Mouse (Mus musculus): Measurements from ENCODE around the gene Kcnt1. TPM values are rescaled to one million over a fixed set of nuclear protein-coding genes. Genes with fewer than 3 reads are reported as not detected.

Kcnt1 gene
- polyA plus RNA-seq, 1 experiment from 2014 or later = 0.46 TPM

GRCm38 (mm10) chr2:25888144-25888543 is 24.6 kb downstream of the Kcnt1 start:
- no peak overlapping the region for H3K9ac ChIP-seq (ENCODE audit: low read length)
- H3K9me3 ChIP-seq (ENCODE audit: control insufficient read depth, low read length) = no peaks in the 10 kb centered on the region
- no peak overlapping the region for H3K27ac ChIP-seq (ENCODE audit: low read length)
- no peaks in the 10 kb centered on the region for H3K4me1 ChIP-seq (replicated peaks; ENCODE audit: control insufficient read depth, insufficient read depth, low read length)
- no peak overlapping the region for H3K4me3 ChIP-seq (ENCODE audit: low read length)
- no peaks in the 10 kb centered on the region for H3K36me3 ChIP-seq (ENCODE audit: control insufficient read depth, insufficient read depth, low read length)
- no peak for ATAC-seq (ENCODE audit: low read depth)
- no peak overlapping the region for H3K4me2 ChIP-seq (ENCODE audit: low read depth, low read length)
- 48% methylated on average over 5 of the region's 5 CpGs for WGBS
- H3K27me3 ChIP-seq (ENCODE audit: control insufficient read depth, insufficient read depth, low read depth, low read length) = no peaks in the 10 kb centered on the region

DNA sequence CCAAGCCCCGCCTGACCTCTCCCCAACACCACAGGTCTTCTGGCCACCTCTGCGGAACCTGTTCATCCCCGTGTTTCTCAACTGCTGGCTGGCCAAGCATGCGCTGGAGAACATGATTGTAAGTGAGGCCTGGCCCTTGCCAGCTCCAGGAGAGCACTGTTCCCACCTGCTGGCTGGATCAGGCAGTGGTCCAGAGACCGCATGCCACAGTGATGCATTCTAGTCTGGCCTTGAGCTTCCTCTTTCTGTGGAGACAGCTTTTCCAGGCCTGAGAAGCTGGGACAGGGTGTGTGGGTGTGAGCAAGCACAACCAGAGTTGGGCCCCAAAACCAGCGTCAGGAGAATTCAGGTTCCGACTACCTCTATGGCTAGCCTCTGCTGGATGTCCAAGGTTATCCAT is 28.9 kb downstream of the Kcnt1 start:
- 74% methylated on average over 7 of the region's 7 CpGs for WGBS
- Histone ChIP-seq H3K27ac (ENCODE audit: low read length) (no peak overlapping the region), H3K36me3 (ENCODE audit: control insufficient read depth, insufficient read depth, low read length) (no peaks in the 10 kb centered on the region), H3K9me3 (ENCODE audit: control insufficient read depth, low read length) (no peaks in the 10 kb centered on the region), H3K4me3 (ENCODE audit: low read length) (no peak overlapping the region), H3K4me2 (ENCODE audit: low read depth, low read length) (no peak overlapping the region), H3K9ac (ENCODE audit: low read length) (no peak overlapping the region), H3K4me1 (replicated peaks; ENCODE audit: control insufficient read depth, insufficient read depth, low read length) (no peaks in the 10 kb centered on the region), H3K27me3 (ENCODE audit: control insufficient read depth, insufficient read depth, low read depth, low read length) (no peaks in the 10 kb centered on the region)
- no peak for ATAC-seq (ENCODE audit: low read depth)

DNA sequence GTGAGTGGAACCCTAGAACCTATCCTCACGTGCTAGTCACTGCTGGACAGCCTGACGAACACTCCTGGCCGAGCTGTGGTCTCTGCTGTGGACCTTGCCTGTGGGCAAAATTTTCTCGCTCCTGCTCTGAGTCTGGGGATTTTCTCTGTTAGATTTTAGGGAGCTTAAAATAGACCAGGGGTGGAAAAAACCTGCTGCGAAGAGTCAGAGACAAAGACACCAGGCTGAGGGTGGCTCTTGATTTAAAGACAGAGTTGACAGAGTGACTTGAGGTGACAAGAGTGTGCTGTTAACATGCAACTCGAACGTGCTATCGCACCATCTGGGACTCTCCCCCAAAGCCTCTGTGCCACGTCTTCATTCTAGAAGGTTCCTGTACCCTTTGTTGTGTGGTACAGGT is 35.4 kb downstream of the Kcnt1 start:
- 74% methylated on average over 9 of the region's 9 CpGs for WGBS

GRCm38 (mm10) chr2:25909872-25910271 is 46.3 kb downstream of the Kcnt1 start:
- no peak for ATAC-seq (ENCODE audit: low read depth)
- WGBS = 70% methylated on average over 12 of the region's 12 CpGs
- Histone ChIP-seq H3K9ac (ENCODE audit: low read length) (no peak overlapping the region), H3K9me3 (ENCODE audit: control insufficient read depth, low read length) (no peaks in the 10 kb centered on the region), H3K27me3 (ENCODE audit: control insufficient read depth, insufficient read depth, low read depth, low read length) (no peaks in the 10 kb centered on the region), H3K4me2 (ENCODE audit: low read depth, low read length) (no peak overlapping the region), H3K36me3 (ENCODE audit: control insufficient read depth, insufficient read depth, low read length) (no peaks in the 10 kb centered on the region), H3K4me3 (ENCODE audit: low read length) (no peak overlapping the region), H3K27ac (ENCODE audit: low read length) (no peak overlapping the region), H3K4me1 (replicated peaks; ENCODE audit: control insufficient read depth, insufficient read depth, low read length) (no peaks in the 10 kb centered on the region)

More for the DNA sequence above, 35.4 kb downstream of the Kcnt1 start:
- Histone ChIP-seq H3K4me3 (ENCODE audit: low read length) (no peak overlapping the region), H3K36me3 (ENCODE audit: control insufficient read depth, insufficient read depth, low read length) (no peaks in the 10 kb centered on the region), H3K9me3 (ENCODE audit: control insufficient read depth, low read length) (no peaks in the 10 kb centered on the region), H3K27ac (ENCODE audit: low read length) (no peak overlapping the region), H3K9ac (ENCODE audit: low read length) (no peak overlapping the region), H3K27me3 (ENCODE audit: control insufficient read depth, insufficient read depth, low read depth, low read length) (no peaks in the 10 kb centered on the region), H3K4me1 (replicated peaks; ENCODE audit: control insufficient read depth, insufficient read depth, low read length) (no peaks in the 10 kb centered on the region), H3K4me2 (ENCODE audit: low read depth, low read length) (no peak overlapping the region)
- ATAC-seq (ENCODE audit: low read depth) = no peak

DNA sequence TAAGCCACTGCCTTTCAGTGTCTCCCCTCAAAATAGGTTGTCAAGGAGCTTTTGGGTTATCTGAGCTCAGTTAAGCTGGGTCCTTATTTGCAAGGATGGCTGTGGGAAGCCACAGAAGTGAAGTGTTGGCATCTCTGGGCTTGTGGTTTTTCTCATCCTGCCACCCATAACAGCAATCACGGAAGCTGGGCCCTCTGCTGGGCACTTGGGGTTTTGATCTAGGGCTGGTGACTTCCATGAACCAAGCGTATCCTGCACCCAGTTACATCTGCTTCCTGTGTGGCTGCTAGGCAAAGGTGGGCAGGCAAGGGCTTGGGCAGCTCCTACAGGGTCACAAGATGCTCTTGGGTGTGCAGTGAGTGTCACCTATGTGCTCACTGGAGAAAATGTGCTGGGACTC is 49.7 kb downstream of the Kcnt1 start:
- H3K9ac ChIP-seq (ENCODE audit: low read length) = no peak overlapping the region
- 48% methylated on average over 2 of the region's 2 CpGs for WGBS
- no peaks in the 10 kb centered on the region for H3K27me3 ChIP-seq (ENCODE audit: control insufficient read depth, insufficient read depth, low read depth, low read length)
- H3K4me2 ChIP-seq (ENCODE audit: low read depth, low read length) = no peak overlapping the region
- ATAC-seq (ENCODE audit: low read depth) = no peak
- H3K4me1 ChIP-seq (replicated peaks; ENCODE audit: control insufficient read depth, insufficient read depth, low read length) = no peaks in the 10 kb centered on the region
- H3K36me3 ChIP-seq (ENCODE audit: control insufficient read depth, insufficient read depth, low read length) = no peaks in the 10 kb centered on the region
- H3K27ac ChIP-seq (ENCODE audit: low read length) = no peak overlapping the region
- H3K9me3 ChIP-seq (ENCODE audit: control insufficient read depth, low read length) = no peaks in the 10 kb centered on the region
- H3K4me3 ChIP-seq (ENCODE audit: low read length) = no peak overlapping the region

- H3K36me3 ChIP-seq (ENCODE audit: control insufficient read depth, insufficient read depth, low read length) = no peaks in the 10 kb centered on the region
- no peaks in the 10 kb centered on the region for H3K9me3 ChIP-seq (ENCODE audit: control insufficient read depth, low read length)
- no peaks in the 10 kb centered on the region for H3K27me3 ChIP-seq (ENCODE audit: control insufficient read depth, insufficient read depth, low read depth, low read length)
- H3K4me2 ChIP-seq (ENCODE audit: low read depth, low read length) = no peak overlapping the region
- WGBS = 60% methylated on average over 4 of the region's 4 CpGs
- no peaks in the 10 kb centered on the region for H3K4me1 ChIP-seq (replicated peaks; ENCODE audit: control insufficient read depth, insufficient read depth, low read length)
- no peak overlapping the region for H3K27ac ChIP-seq (ENCODE audit: low read length)
- H3K4me3 ChIP-seq (ENCODE audit: low read length) = no peak overlapping the region
- ATAC-seq (ENCODE audit: low read depth) = no peak
- H3K9ac ChIP-seq (ENCODE audit: low read length) = no peak overlapping the region
Observed at GRCm38 (mm10) chr2:25914201-25914600, 50.7 kb downstream of the Kcnt1 start.

GRCm38 (mm10) chr2:25914821-25915220 is 51.3 kb downstream of the Kcnt1 start:
- 74% methylated on average over 5 of the region's 5 CpGs for WGBS
- no peak overlapping the region for H3K27ac ChIP-seq (ENCODE audit: low read length)
- no peaks in the 10 kb centered on the region for H3K36me3 ChIP-seq (ENCODE audit: control insufficient read depth, insufficient read depth, low read length)
- no peak overlapping the region for H3K4me2 ChIP-seq (ENCODE audit: low read depth, low read length)
- ATAC-seq (ENCODE audit: low read depth) = no peak
- no peaks in the 10 kb centered on the region for H3K9me3 ChIP-seq (ENCODE audit: control insufficient read depth, low read length)
- no peaks in the 10 kb centered on the region for H3K27me3 ChIP-seq (ENCODE audit: control insufficient read depth, insufficient read depth, low read depth, low read length)
- no peak overlapping the region for H3K4me3 ChIP-seq (ENCODE audit: low read length)
- no peak overlapping the region for H3K9ac ChIP-seq (ENCODE audit: low read length)
- H3K4me1 ChIP-seq (replicated peaks; ENCODE audit: control insufficient read depth, insufficient read depth, low read length) = no peaks in the 10 kb centered on the region

DNA sequence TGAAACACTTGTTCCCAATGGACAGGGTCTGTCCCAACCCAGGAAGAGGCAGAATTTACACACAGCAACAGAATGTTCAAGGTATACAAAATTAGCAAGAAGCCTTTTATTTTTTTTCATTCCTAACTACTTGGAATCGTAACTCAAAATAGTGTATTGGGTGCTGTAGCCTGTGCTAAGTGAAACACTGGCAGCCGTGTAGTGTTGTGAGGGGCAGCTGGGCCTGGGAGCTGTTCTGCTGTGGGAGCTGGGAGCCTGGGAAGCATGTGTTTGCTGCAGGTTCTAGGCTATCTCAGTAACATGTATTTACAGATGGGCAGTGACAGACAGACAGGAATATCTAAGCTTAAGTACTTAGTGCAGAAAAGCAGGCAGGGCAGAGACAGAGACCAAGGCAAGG is 54.9 kb downstream of the Kcnt1 start:
- Histone ChIP-seq H3K4me3 (ENCODE audit: low read length) (no peak overlapping the region), H3K9me3 (ENCODE audit: control insufficient read depth, low read length) (no peaks in the 10 kb centered on the region), H3K36me3 (ENCODE audit: control insufficient read depth, insufficient read depth, low read length) (no peaks in the 10 kb centered on the region), H3K27ac (ENCODE audit: low read length) (no peak overlapping the region), H3K9ac (ENCODE audit: low read length) (no peak overlapping the region), H3K27me3 (ENCODE audit: control insufficient read depth, insufficient read depth, low read depth, low read length) (no peaks in the 10 kb centered on the region), H3K4me2 (ENCODE audit: low read depth, low read length) (no peak overlapping the region), H3K4me1 (replicated peaks; ENCODE audit: control insufficient read depth, insufficient read depth, low read length) (no peaks in the 10 kb centered on the region)
- WGBS = 76% methylated on average over 2 of the region's 2 CpGs
- ATAC-seq (ENCODE audit: low read depth) = no peak

DNA sequence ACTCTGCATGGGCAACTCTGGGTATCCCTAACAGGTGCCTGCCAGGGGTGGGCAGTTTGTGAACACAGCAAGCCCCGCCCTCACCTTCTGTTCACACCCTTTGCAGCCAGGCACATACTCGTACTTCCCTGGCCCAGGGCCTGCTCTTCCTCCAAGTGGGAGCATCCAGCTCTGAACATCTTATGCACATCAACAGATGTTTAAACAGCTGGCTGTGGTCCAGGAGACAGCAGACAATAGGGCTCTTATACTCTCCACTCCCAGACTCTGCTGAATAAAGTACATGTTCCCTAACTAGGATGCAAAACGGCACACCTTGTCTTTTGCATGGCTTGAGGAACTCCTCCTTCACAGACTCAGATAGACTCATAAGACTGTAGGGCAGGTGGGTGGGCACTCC is 56.4 kb downstream of the Kcnt1 start:
- ATAC-seq (ENCODE audit: low read depth) = no peak
- no peak overlapping the region for H3K27ac ChIP-seq (ENCODE audit: low read length)
- WGBS = 43% methylated on average over 3 of the region's 3 CpGs
- no peaks in the 10 kb centered on the region for H3K27me3 ChIP-seq (ENCODE audit: control insufficient read depth, insufficient read depth, low read depth, low read length)
- H3K36me3 ChIP-seq (ENCODE audit: control insufficient read depth, insufficient read depth, low read length) = 0 out of 2 replicates have a peak, but pooled peaks cover 2% of the 10 kb centered on the region
- H3K4me1 ChIP-seq (replicated peaks; ENCODE audit: control insufficient read depth, insufficient read depth, low read length) = no peaks in the 10 kb centered on the region
- H3K4me3 ChIP-seq (ENCODE audit: low read length) = no peak overlapping the region
- no peaks in the 10 kb centered on the region for H3K9me3 ChIP-seq (ENCODE audit: control insufficient read depth, low read length)
- H3K4me2 ChIP-seq (ENCODE audit: low read depth, low read length) = no peak overlapping the region
- no peak overlapping the region for H3K9ac ChIP-seq (ENCODE audit: low read length)

DNA sequence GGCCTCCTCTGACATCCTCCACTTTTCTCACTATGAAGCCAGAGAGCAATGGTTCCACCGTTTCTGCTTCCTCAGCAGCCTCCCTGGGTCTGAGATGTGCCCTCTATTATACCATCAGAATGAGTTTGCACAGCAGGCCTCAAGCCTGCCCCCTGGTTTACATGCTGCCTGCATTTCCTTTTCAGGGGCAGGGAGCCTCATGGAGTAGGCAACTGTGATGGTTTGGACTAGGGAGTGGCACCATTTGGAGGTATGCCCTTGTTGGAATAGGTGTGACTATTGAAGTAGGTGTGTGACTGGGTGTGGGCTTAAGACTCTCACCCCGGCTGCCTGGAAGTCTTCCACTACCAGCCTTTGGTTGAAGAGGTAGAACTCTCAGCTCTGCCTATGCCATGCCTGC is 60.3 kb downstream of the Kcnt1 start:
- Histone ChIP-seq H3K4me3 (ENCODE audit: low read length) (no peak overlapping the region), H3K4me1 (replicated peaks; ENCODE audit: control insufficient read depth, insufficient read depth, low read length) (no peaks in the 10 kb centered on the region), H3K9ac (ENCODE audit: low read length) (no peak overlapping the region), H3K9me3 (ENCODE audit: control insufficient read depth, low read length) (no peaks in the 10 kb centered on the region), H3K27me3 (ENCODE audit: control insufficient read depth, insufficient read depth, low read depth, low read length) (no peaks in the 10 kb centered on the region), H3K27ac (ENCODE audit: low read length) (no peak overlapping the region), H3K36me3 (ENCODE audit: control insufficient read depth, insufficient read depth, low read length) (0 out of 2 replicates have a peak, but pooled peaks cover 2% of the 10 kb centered on the region), H3K4me2 (ENCODE audit: low read depth, low read length) (no peak overlapping the region)
- 81% methylated on average over 2 of the region's 2 CpGs for WGBS
- peak; percentile 41; the same call in 1 of the 2 replicates for ATAC-seq (ENCODE audit: low read depth)

Measured in lung, embryonic 16.5 days (tissue).